Mouse (Mus musculus) hindbrain, embryonic 11.5 days (tissue): ENCODE results near the gene Ambra1. TPM values are rescaled to one million over a fixed set of nuclear protein-coding genes. Genes with fewer than 3 reads are reported as not detected.

Source experiments
- ATAC-seq: fragments of 200-750 bp; cut with Nextera tagmentation; 2 replicates; pipeline ENCODE4 v1.8.0; 2017; ENCODE audit warnings: mild to moderate bottlenecking, moderate TSS enrichment, moderate library complexity; ENCODE audit not compliant: low FRiP score
- DNase-seq: peaks from one replicate; pipeline ENCODE4 v3.0.0-alpha.2; 2015; ENCODE audit warnings: low spot score
- H3K27ac ChIP-seq: fragments of 300-500 bp; sonication (generic); 2 replicates; pipeline ENCODE4 v1.5.1; 2014; ENCODE audit warnings: mild to moderate bottlenecking, low read depth, low read length
- H3K27me3 ChIP-seq: fragments of 300-500 bp; sonication (generic); 2 replicates; pipeline ENCODE4 v1.6.1; 2014; ENCODE audit warnings: mild to moderate bottlenecking, low read length, moderate library complexity, mixed read lengths; ENCODE audit not compliant: control insufficient read depth, insufficient read depth
- H3K36me3 ChIP-seq: fragments of 300-500 bp; sonication (generic); 2 replicates; pipeline ENCODE4 v1.6.1; 2014; ENCODE audit warnings: mild to moderate bottlenecking, low read length, moderate library complexity, mixed read lengths; ENCODE audit not compliant: control insufficient read depth, insufficient read depth
- H3K4me1 ChIP-seq: fragments of 300-500 bp; sonication (generic); replicated peaks from 2 replicates; pipeline ENCODE4 v1.6.1; 2014; ENCODE audit warnings: low read length, mixed read lengths; ENCODE audit not compliant: control insufficient read depth, insufficient read depth
- H3K4me2 ChIP-seq: fragments of 300-500 bp; sonication (generic); replicated peaks from 2 replicates; pipeline ENCODE4 v1.6.1; 2014; ENCODE audit warnings: mild to moderate bottlenecking, low read depth, low read length
- H3K4me3 ChIP-seq: fragments of 300-500 bp; sonication (generic); 2 replicates; pipeline ENCODE4 v1.5.1; 2014; ENCODE audit warnings: low read depth, low read length
- H3K9ac ChIP-seq: fragments of 300-500 bp; sonication (generic); 2 replicates; pipeline ENCODE4 v1.6.1; 2014; ENCODE audit warnings: low read depth, low read length
- H3K9me3 ChIP-seq: fragments of 300-500 bp; sonication (generic); 2 replicates; pipeline ENCODE4 v1.6.1; 2016; ENCODE audit warnings: low read length; ENCODE audit not compliant: control insufficient read depth
- WGBS: fragments of 180-500 bp; shearing (Covaris S2); extraction: QIAGEN DNeasy Blood & Tissue Kit; methylation state at CpG from one replicate; pipeline ENCODE4 v1.1.7; 2014; 5-methylcytosine and 5-hydroxymethylcytosine counted together
- polyA plus RNA-seq: library from polyadenylated mRNA; unstranded; fragments of >200 nt; fragmentation: Nextera tagmentation; extraction: Ambion mirVana; gene quantifications from 2 replicates; pipeline ENCODE4 v1.2.1, GENCODE M21; 2014

Ambra1 gene
- polyA plus RNA-seq, 1 experiment from 2014 or later: 19.2 TPM

GRCm38 (mm10) chr2:91771921-91772705 lies 42.2 kb downstream of the Ambra1 start:
- ATAC-seq (no peak), DNase-seq (no peak)
- no peaks in the 10 kb centered on the region for H3K4me1 ChIP-seq
- WGBS: 90% methylated on average over 17 of the region's 17 CpGs
- H3K36me3 ChIP-seq: peaks cover 6% of the 10 kb centered on the region; the same call in 1 of the 2 replicates
- H3K4me2 ChIP-seq: no peak overlapping the region
- H3K27ac ChIP-seq: no peak overlapping the region
- no peak overlapping the region for H3K4me3 ChIP-seq
- no peaks in the 10 kb centered on the region for H3K9me3 ChIP-seq
- H3K9ac ChIP-seq: no peak overlapping the region
- H3K27me3 ChIP-seq: no peaks in the 10 kb centered on the region

GRCm38 (mm10) chr2:91773309-91773708 lies 43.4 kb downstream of the Ambra1 start:
- Histone ChIP-seq H3K36me3 (peaks cover 6% of the 10 kb centered on the region; the same call in 1 of the 2 replicates), H3K27ac (no peak overlapping the region), H3K9ac (no peak overlapping the region), H3K4me3 (no peak overlapping the region), H3K4me2 (no peak overlapping the region), H3K4me1 (no peaks in the 10 kb centered on the region), H3K9me3 (no peaks in the 10 kb centered on the region), H3K27me3 (no peaks in the 10 kb centered on the region)
- ATAC-seq: no peak
- WGBS: 92% methylated on average over 7 of the region's 7 CpGs
- no peak for DNase-seq

GRCm38 (mm10) chr2:91779166-91779565 lies 49.2 kb downstream of the Ambra1 start:
- Histone ChIP-seq H3K4me2 (no peak overlapping the region), H3K27me3 (no peaks in the 10 kb centered on the region), H3K4me1 (no peaks in the 10 kb centered on the region), H3K27ac (no peak overlapping the region), H3K9me3 (no peaks in the 10 kb centered on the region), H3K36me3 (no peaks in the 10 kb centered on the region), H3K9ac (no peak overlapping the region), H3K4me3 (no peak overlapping the region)
- ATAC-seq (no peak), DNase-seq (peak; percentile 36)
- 74% methylated on average over 3 of the region's 3 CpGs for WGBS

GRCm38 (mm10) chr2:91791621-91792020 lies 61.7 kb downstream of the Ambra1 start:
- H3K4me3 ChIP-seq: no peak overlapping the region
- no peak overlapping the region for H3K4me2 ChIP-seq
- H3K27me3 ChIP-seq: no peaks in the 10 kb centered on the region
- H3K9ac ChIP-seq: no peak overlapping the region
- ATAC-seq: no peak
- H3K27ac ChIP-seq: no peak overlapping the region
- no peaks in the 10 kb centered on the region for H3K4me1 ChIP-seq
- 47% methylated on average over 2 of the region's 2 CpGs for WGBS
- DNase-seq: no peak
- H3K9me3 ChIP-seq: no peaks in the 10 kb centered on the region
- H3K36me3 ChIP-seq: no peaks in the 10 kb centered on the region

GRCm38 (mm10) chr2:91792346-91792745 lies 62.4 kb downstream of the Ambra1 start:
- ATAC-seq: no peak
- Histone ChIP-seq H3K27me3 (no peaks in the 10 kb centered on the region), H3K27ac (no peak overlapping the region), H3K4me1 (no peaks in the 10 kb centered on the region), H3K4me3 (no peak overlapping the region), H3K9me3 (no peaks in the 10 kb centered on the region), H3K36me3 (no peaks in the 10 kb centered on the region), H3K4me2 (no peak overlapping the region), H3K9ac (no peak overlapping the region)
- DNase-seq: no peak
- WGBS: 67% methylated on average over 1 of the region's 1 CpGs

- Histone ChIP-seq H3K4me1 (no peaks in the 10 kb centered on the region), H3K36me3 (no peaks in the 10 kb centered on the region), H3K27me3 (no peaks in the 10 kb centered on the region), H3K9ac (no peak overlapping the region), H3K4me2 (no peak overlapping the region), H3K27ac (no peak overlapping the region), H3K9me3 (no peaks in the 10 kb centered on the region), H3K4me3 (no peak overlapping the region)
- DNase-seq: no peak
- ATAC-seq: no peak
- WGBS: 79% methylated on average over 2 of the region's 2 CpGs
These were observed 64.5 kb downstream of the Ambra1 start for GRCm38 (mm10) chr2:91794466-91794865.

GRCm38 (mm10) chr2:91795091-91795490 lies 65.2 kb downstream of the Ambra1 start:
- 92% methylated on average over 3 of the region's 3 CpGs for WGBS
- Histone ChIP-seq H3K9me3 (no peaks in the 10 kb centered on the region), H3K27me3 (no peaks in the 10 kb centered on the region), H3K4me1 (no peaks in the 10 kb centered on the region), H3K36me3 (no peaks in the 10 kb centered on the region), H3K27ac (no peak overlapping the region), H3K9ac (no peak overlapping the region), H3K4me3 (no peak overlapping the region), H3K4me2 (no peak overlapping the region)
- DNase-seq: no peak
- ATAC-seq: no peak

GRCm38 (mm10) chr2:91811433-91811832 lies 81.5 kb downstream of the Ambra1 start:
- DNase-seq: no peak
- Histone ChIP-seq H3K9ac (no peak overlapping the region), H3K4me3 (no peak overlapping the region), H3K27me3 (no peaks in the 10 kb centered on the region), H3K36me3 (no peaks in the 10 kb centered on the region), H3K27ac (no peak overlapping the region), H3K4me2 (no peak overlapping the region), H3K9me3 (no peaks in the 10 kb centered on the region), H3K4me1 (no peaks in the 10 kb centered on the region)
- ATAC-seq: no peak
- 91% methylated on average over 6 of the region's 6 CpGs for WGBS

- ATAC-seq (no peak), DNase-seq (no peak)
- no peak overlapping the region for H3K4me3 ChIP-seq
- H3K9me3 ChIP-seq: no peaks in the 10 kb centered on the region
- no peak overlapping the region for H3K4me2 ChIP-seq
- no peaks in the 10 kb centered on the region for H3K36me3 ChIP-seq
- no peak overlapping the region for H3K27ac ChIP-seq
- H3K27me3 ChIP-seq: no peaks in the 10 kb centered on the region
- H3K4me1 ChIP-seq: no peaks in the 10 kb centered on the region
- H3K9ac ChIP-seq: no peak overlapping the region
These were observed 86.8 kb downstream of the Ambra1 start for GRCm38 (mm10) chr2:91816741-91817140.
